Mouse (Mus musculus): ENCODE data around the gene Igsf11.
"Not testable (repeated sequence)": the region's sequence is repeated elsewhere in the genome, so short reads cannot be mapped to it uniquely, and the experiment has no call there.

Igsf11 gene

GRCm38 (mm10) chr16:38983850-38984249, 91.4 kb downstream of the Igsf11 start:
- not testable (repeated sequence) for DNase-seq (ENCODE audit: low read depth)

DNA sequence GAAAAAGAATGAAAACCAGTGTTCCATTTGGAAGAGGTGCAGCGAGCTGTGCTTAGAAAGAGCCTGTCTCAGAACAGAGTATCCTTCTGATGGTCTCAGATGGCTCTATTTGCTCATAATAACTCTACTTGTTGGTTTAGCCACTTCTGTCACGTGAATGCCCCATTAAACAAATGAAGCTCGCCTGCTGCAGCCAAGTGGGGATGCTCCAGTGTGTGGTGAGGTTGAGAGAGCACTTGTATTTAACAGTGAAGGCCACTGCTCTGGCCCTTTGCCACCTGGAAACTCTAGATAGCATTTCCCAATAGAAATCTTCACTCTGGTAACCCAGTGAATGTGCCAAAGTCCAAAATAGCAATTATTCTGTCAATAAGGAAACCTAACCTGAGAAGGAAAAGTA, 92.9 kb downstream of the Igsf11 start:
- DNase-seq (ENCODE audit: low read depth) = no peak

DNA sequence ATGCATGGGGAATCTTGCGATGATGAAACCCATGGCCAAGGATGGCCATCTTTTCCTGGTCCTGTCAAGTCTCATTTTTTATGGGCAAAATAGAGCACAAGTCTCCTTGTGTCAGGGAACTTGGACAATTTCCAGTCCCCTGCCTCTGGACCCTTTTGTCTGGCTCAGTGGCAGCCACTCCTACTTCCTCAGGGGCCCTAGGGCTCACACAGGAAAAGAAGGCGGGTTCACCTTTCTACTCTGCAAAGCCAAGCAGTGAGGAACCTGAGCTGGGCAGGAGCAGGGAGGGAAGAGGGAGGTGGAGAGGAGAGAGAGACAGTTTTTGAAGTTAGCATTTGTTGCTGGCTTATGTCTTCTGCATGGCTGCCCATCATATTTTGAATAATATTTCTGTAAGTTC, 93.9 kb downstream of the Igsf11 start:
- DNase-seq (ENCODE audit: low read depth) = no peak

- DNase-seq (ENCODE audit: low read depth) = no peak
Measured at GRCm38 (mm10) chr16:38993711-38994110, 101.2 kb downstream of the Igsf11 start.

DNA sequence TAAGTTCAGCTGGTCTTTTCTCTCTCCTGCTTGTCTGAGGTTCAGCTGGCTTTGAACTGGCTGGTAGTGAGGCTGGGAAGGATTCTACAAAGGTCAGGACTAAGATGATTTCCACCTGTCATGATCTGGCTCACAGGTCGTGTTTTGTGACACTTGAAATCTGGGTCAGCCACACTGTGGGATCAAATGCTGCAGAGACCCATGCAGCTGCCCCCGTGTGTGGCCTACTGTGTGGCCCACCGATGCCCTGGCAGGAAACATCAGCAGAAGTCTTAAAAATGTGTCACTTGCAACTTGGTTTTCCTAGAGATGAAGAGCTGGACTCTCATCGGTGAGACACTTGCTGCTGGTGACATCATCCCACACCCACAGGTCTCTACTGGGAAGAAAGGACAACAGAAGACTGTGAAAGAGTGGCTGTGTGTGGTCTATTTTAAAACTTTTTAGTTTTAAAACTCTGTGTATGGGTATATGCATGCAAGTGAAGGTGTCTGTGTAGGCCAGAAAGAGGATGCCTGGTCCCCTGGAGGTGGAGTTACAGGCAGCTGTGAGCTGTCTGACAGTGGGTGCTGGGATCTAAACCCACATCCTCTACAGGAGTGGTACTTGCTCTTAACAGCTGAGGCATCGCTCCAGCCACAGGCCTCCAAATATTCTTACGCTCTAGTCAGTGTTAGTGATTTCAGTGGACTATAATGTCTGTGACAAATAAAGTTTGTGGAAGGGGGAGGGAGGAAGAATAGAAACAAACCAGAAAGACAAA, 106.2 kb downstream of the Igsf11 start:
- DNase-seq (ENCODE audit: low read depth) = no peak

DNA sequence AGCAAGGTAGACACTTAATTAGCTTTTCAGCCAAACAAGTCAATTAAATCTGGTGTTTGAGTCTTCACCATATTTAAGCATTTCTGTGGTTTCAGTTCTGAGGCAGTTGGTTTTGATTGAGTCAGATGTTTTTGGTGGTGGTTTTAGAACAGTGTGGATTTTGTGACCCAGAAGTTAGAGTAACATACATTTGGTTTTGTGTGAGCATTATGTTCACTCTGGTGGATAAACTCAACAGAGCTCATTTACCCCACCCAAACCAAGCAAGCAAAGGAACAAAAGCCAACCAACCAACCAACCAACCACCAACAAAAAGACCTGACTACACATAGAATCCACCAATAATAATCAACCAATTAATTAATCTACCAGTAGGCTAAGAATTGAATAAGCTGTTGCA, 106.8 kb downstream of the Igsf11 start:
- DNase-seq (ENCODE audit: low read depth) = no peak

DNA sequence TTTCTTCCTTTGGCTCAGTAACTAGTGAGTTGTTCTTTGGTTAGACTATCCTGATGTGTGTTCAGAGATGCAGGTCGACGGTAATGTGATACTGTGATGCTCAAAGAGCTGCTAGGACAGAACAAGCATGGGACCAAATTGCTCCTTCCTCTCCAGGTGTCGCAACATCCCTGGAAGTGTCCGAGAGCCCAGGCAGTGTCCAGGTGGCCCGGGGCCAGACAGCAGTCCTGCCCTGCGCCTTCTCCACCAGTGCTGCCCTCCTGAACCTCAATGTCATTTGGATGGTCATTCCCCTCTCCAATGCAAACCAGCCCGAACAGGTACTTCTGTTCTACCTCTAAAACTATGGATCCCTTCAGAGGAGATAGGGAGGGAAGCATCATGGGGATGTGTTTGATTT, 114.5 kb downstream of the Igsf11 start:
- no peak for DNase-seq (ENCODE audit: low read depth)

DNA sequence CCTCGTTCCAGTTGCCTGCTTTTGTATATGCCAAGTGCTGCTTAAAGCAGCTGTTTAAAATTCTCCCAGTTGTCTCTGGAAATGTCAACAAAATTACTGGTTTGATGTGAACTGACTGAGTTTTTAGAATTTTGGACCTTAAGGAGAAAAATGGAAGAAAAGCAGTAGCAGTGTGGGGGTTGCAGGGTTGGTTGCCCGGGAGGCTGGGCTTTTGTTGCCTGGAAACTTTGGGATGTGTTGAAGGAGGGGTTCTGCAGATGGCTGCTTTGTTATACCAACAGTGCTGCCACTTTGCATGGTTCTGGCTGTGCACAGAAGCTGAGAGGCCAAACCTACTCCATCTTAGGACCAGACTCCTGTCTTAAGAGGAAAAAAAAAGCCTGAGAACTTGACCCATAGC, 127.0 kb downstream of the Igsf11 start:
- no peak for DNase-seq (ENCODE audit: low read depth)

- DNase-seq (ENCODE audit: low read depth) = no peak
Measured at GRCm38 (mm10) chr16:39025989-39026736, 133.7 kb downstream of the Igsf11 start.

- no peak for DNase-seq (ENCODE audit: low read depth)
Measured at GRCm38 (mm10) chr16:39031350-39031749, 138.9 kb downstream of the Igsf11 start.

DNA sequence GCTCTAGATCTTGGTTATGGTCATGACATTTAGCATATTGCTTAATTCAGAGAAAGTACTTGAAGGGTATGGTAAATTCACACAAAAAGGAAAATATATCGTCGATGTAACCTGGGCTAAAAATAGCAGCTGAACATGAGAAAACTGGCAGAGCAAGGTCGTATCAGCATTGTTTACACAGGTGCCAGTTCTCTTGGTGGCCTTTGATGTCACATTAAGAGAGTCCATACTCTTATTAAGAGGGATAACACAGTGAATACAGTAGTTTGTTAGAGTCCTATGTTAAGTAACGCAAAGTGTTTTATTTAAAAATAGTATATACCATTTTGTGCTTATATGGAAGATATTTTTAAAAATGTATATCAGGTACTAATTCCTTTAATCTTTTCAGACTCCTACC, 144.8 kb downstream of the Igsf11 start:
- DNase-seq (ENCODE audit: low read depth) = no peak

- no peak for DNase-seq (ENCODE audit: low read depth)
Measured at GRCm38 (mm10) chr16:39044381-39044780, 151.9 kb downstream of the Igsf11 start.

DNA sequence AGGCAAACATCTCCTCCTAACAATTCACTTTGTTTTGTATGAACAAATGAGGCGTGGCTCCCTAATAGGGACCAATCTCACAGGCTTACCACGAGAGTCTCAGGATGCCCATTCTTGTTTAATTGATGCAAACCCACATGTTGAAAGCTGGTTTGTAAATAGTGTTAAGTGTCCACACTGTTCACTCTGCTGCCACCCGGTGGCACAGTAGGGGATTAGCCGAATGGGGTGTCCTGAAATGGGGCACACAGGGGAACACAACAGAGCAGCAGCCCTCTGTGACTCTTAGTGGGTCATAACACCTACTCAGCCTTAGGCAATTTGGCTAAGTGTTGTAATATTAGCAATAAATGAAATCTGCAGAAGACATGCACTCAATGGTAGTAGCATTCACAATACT, 156.4 kb downstream of the Igsf11 start:
- no peak for DNase-seq (ENCODE audit: low read depth)

DNA sequence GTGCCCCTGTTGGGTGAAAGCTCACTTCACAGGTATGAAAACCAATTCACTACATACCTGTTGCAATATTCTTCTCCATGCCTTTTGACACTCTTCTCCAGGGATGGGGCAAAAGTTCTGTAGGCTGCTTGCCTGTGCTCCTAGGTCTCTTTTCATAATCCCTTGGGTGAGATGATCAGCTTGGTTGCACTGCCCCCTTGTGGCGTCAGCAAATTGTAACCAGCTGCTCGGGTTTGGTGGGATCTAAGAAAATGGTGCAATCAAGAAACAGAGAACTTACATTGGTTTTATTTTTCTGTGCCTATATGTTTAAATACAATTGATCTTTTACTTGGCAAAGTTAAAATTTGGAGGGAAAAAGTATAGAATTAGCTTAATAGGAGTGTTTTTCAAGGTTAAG, 160.5 kb downstream of the Igsf11 start:
- DNase-seq (ENCODE audit: low read depth) = peak; percentile 53

- DNase-seq (ENCODE audit: low read depth) = no peak
Measured at GRCm38 (mm10) chr16:39053779-39054178, 161.3 kb downstream of the Igsf11 start.

DNA sequence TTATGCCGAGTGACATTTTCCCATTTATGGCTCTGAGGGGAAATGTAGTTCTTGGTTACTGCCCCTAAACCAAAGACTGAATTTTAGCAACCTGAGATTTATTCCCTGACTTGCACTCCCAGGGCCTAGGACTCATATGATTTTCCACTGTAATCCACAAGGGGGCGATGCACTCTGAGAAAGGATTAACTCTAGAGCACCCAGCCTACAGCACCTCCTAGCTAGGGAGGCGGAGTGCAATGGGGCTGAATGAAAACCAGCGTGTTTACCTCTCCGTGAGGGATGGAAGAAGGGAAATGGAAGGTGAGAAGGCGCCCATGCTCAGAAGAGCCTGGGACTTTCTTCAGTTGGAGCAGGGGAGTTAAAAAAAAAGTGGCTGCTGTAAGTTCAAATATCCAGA, 163.6 kb downstream of the Igsf11 start:
- no peak for DNase-seq (ENCODE audit: low read depth)

- no peak for DNase-seq (ENCODE audit: low read depth)
Measured at GRCm38 (mm10) chr16:39056961-39057360, 164.5 kb downstream of the Igsf11 start.

DNA sequence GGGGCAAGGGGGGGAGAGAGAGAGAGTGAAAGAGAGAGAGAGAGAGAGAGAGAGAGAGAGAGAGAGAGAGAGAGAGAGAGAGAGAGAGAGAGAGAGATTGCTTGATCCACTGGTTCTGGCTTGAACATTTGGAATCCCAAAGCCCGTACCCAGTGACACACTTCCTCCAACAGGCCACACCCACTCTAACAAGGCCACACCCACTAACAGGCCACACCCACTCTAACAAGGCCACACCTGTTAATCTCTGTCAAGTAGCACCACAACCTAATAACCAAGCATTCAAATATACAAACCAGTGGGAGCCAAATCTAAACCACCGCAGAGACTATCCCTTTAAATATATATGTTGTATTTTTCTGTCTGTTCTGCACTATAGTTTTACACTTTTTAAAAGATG, 166.4 kb downstream of the Igsf11 start:
- DNase-seq (ENCODE audit: low read depth) = no peak

- DNase-seq (ENCODE audit: low read depth) = no peak
Measured at GRCm38 (mm10) chr16:39062596-39062995, 170.1 kb downstream of the Igsf11 start.

DNA sequence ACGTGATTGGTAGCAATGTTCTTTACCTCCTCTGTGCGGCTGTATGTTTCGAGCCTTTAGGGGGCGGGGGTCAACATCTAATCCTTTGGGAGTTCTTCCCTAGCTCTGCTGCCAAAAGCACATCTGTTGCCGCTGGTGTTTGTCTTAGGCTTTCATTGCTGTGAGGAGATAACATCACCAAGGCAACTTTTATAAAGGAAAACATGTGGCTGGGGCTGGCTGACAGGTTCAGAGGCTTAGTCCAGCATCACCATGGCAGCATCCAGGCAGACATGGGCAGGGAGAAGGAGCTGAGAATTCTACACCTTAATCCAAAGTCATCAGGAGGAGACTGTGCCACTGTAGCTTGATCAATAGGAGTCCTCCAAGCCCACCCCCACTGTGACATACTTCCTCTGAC, 173.1 kb downstream of the Igsf11 start:
- DNase-seq (ENCODE audit: low read depth) = no peak

DNA sequence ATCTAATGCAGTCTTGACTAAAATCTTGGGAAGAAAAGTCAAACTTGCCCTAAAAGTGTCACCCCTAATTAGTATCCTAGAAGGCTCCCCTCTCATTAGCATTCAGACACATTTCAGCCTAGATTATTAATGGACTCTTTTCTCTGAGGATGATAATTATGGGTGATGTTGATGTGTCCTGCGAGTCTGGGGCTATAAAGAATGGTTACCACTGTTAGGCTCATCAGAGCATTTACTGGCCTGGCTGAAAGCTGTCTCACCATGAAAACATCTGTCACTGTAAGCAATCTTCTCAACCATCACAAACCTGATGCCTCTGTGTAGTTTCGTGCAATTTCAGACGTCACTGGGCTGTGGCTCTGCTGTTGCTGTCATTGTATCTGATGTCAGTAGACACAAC, 179.0 kb downstream of the Igsf11 start:
- DNase-seq (ENCODE audit: low read depth) = no peak
